Mouse (Mus musculus) liver, adult 2 months (tissue): ENCODE results near the gene Klf13.

Experiments used
- CTCF ChIP-seq: fragments of 200-500 bp; IDR thresholded peaks from 2 replicates; pipeline ENCODE4 v1.5.1; 2011; ENCODE audit warnings: low read depth, low read length, control low read depth
- POLR2A ChIP-seq: fragments of 200-500 bp; IDR thresholded peaks from 2 replicates; pipeline ENCODE4 v1.6.1; 2011; ENCODE audit warnings: low read length, control low read depth; ENCODE audit not compliant: insufficient read depth; ENCODE audit errors: extremely low read depth

DNA sequence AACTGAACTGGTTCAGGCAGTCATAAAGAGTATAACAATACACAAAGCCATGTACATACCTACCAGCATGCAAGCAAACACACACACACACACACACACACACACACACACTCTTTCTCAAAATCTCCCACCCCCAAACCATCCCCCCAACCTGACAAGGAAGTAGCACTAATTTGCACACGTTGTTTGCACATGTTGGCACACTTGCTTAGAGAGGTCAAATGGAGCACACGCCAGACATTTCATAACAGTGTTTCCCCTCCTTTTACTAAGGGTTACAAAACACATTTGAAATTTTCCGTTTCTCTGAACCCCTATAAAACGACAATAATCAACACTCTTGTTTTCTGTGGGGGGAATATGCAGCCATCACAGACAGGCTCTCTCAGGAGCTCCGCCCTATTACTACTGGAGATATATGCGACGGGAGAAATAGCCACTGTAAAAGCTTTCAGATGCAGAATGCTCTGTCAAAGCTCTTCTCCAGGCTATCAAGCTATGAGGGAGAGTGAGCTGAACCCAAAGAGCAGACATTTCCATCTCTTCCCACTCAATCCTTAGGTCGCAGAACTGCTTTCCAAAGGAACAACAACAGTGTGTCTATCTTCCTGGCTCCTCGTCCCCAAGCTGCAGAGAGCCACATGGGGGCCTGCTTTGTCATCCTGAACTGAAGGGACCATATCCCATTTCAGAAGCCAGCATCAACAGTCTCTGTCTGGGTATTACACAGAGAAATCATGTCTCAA is 34.9 kb downstream of the Klf13 start:
- TF ChIP-seq POLR2A (no peak), CTCF (no peak)
